Mouse (Mus musculus): Measurements from ENCODE around the gene Srd5a1. TPM values are rescaled to one million over a fixed set of nuclear protein-coding genes. Genes with fewer than 3 reads are reported as not detected.

The Srd5a1 gene
- polyA plus RNA-seq, 1 experiment, result 3.6 TPM

DNA sequence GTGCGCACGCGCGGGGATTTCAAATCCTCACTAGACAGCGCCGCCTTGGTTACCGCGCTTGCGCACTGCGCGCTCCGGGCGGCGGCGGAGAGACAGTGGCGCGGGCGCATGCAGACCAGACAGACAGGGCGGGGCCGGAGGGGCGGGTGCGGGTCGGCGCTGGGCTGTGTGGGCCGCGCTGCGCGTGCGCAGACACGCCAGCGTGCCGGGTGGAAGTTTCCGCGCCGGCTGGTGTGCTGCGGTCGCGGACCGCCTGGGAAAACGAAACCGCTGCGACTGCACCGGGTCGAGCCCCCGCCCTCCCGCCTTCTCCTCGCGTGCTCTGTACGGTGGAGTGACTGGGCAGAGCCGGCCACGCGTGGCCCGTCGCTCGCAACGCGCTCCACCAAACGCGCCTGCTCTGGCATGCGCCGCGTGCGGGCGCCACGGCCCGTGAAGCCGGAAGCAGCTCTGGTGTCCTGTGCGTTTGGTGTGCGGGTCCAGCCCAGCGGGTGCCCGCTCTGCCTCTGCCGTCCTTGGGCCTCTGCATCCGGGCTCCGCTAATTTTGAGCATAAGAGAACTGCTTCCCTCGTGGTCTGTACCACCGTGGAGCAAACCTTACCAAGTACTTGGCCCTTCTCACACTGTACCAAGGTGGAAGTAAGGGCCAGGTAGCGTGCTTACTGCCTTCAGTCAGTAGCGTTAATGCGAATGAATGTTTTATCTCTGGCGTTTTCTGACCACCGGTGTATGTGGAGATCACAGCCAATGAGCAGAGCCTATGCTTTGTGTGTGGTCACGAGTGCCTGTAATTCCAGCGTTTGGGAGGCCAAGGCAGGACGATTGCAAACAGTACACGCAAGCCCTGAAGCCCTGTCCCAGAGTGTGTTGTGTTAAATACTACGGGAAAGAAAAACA is 76.3 kb downstream of the Srd5a1 start:
- Histone ChIP-seq H3K27ac (ENCODE audit: insufficient read depth, low read depth, low read length) (peak overlapping the region; percentile 76), H3K4me1 (ENCODE audit: control insufficient read depth, insufficient read depth, low read length) (peaks cover 28% of the 10 kb centered on the region), H3K4me3 (ENCODE audit: insufficient read depth, low read length) (peak overlapping the region; percentile 96)
- no peak; the same call in 1 of the 2 replicates for TF ChIP-seq POLR2A (IDR thresholded peaks at IDR 0.05; ENCODE audit: borderline replicate concordance, low read depth, low read length)
- TF ChIP-seq CTCF (IDR thresholded peaks at IDR 0.05; ENCODE audit: low read depth, low read length), result no peak

DNA sequence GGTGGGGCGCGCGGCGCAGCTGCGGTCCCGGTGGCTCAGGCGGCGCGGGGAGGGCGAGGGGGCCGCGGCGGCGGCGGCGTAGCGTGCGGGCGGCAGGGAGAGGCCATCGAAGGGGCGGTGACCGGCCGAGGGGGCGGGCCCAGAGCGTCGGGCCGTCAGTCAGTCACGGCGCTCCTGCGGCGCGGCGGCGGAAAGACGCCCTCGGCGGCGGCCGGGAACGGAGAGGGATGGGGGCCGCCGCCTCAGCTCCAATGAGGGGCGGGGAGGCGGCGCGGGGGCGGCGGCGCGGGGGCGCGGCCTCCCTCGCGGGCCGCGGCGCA is 76.9 kb downstream of the Srd5a1 start, which contains the start of gene Tent4a:
TSS of gene Tent4a (minus strand) at position 284 of the 320 bp plus-strand sequence.
- H3K4me1 ChIP-seq (ENCODE audit: control insufficient read depth, insufficient read depth, low read length), result peaks cover 28% of the 10 kb centered on the region
- peak within 1 kb of the TSS; percentile 76 for H3K27ac ChIP-seq (ENCODE audit: insufficient read depth, low read depth, low read length)
- TF ChIP-seq POLR2A (IDR thresholded peaks at IDR 0.05; ENCODE audit: borderline replicate concordance, low read depth, low read length) (no peak), CTCF (IDR thresholded peaks at IDR 0.05; ENCODE audit: low read depth, low read length) (no peak)
- H3K4me3 ChIP-seq (ENCODE audit: insufficient read depth, low read length), result peak within 1 kb of the TSS; percentile 96

DNA sequence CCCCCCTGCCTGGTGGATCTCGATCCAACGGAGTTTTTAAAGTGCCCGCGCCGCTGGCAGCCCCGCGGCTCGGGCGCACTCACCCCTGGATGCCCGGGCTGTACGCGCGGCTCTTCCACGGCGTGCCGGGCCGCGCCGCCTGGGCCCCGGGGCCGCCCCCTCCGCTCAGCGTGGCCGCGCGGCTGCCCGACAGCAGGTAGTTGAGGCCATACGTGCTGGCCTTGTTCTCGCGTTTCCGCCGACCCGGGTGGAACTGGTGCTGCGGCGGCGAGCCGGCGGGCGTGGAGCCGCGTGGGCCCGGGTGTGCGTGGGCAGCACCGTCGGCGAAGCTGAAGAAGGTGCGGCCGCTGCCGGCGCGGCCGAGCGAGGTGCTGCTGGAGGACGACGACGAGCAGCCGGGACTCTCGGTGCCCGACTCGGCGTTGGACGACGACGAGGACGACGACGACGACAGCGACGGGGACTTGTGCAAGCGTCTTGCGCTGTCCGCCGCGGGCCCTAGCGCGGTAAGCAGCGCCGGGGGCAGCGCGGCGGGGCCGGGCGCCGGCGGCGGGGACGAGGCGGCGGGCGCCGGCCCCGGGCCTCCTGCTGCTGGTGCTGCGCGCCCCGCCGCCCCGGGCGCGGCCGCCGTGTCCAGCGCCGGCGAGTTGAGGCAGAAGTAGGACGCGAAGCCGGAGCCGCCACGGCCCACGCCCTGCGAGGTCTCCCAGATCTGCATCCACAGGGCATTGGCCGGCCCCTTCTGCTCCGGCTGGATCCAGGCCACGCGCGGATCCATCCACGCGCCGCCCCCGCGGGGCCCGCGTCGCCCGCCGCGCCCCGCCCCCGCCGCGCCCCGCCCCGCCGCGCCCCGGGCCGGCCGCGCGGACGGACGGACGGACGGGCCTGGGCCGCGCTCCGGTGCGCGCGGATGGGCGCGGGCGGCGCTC is 77.6 kb downstream of the Srd5a1 start, which contains the start of gene Nsun2:
TSS of gene Nsun2 (plus strand) at position 342 of the 929 bp plus-strand sequence.
- H3K4me3 ChIP-seq (ENCODE audit: insufficient read depth, low read length), result peak within 1 kb of the TSS; percentile 89
- H3K27ac ChIP-seq (ENCODE audit: insufficient read depth, low read depth, low read length), result peak within 1 kb of the TSS; percentile 58
- peaks cover 27% of the 10 kb centered on the region for H3K4me1 ChIP-seq (ENCODE audit: control insufficient read depth, insufficient read depth, low read length)
- no peak for TF ChIP-seq CTCF (IDR thresholded peaks at IDR 0.05; ENCODE audit: low read depth, low read length)
- TF ChIP-seq POLR2A (IDR thresholded peaks at IDR 0.05; ENCODE audit: borderline replicate concordance, low read depth, low read length), result no peak

DNA sequence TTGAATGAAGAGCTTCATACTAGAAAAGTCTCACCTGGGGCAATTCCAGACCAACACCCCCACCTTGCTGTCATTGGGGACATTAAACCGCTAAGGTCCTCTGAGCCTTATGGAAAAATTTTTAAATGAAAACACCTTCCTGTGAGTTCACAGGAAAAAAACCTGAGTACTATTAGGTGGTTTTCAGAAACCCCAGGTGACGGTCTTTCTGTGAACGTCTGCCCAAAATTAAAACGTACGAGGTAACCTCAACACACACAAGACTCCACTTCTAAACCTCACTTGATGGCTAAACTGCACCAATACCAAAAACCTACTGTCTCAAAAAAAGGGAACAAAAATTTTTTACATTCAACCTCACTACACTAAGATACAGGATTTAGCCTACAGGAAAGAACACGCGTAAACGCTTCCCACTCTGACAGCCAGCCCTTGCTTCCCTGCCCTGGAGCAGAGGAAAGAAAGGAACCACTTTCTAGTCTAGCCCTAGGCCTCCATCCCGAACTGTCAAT is 78.3 kb downstream of the Srd5a1 start:
- Histone ChIP-seq H3K4me3 (ENCODE audit: insufficient read depth, low read length) (peak overlapping the region; percentile 89), H3K27ac (ENCODE audit: insufficient read depth, low read depth, low read length) (peak overlapping the region; percentile 58), H3K4me1 (ENCODE audit: control insufficient read depth, insufficient read depth, low read length) (peaks cover 29% of the 10 kb centered on the region)
- no peak for TF ChIP-seq POLR2A (IDR thresholded peaks at IDR 0.05; ENCODE audit: borderline replicate concordance, low read depth, low read length)
- TF ChIP-seq CTCF (IDR thresholded peaks at IDR 0.05; ENCODE audit: low read depth, low read length), result no peak

DNA sequence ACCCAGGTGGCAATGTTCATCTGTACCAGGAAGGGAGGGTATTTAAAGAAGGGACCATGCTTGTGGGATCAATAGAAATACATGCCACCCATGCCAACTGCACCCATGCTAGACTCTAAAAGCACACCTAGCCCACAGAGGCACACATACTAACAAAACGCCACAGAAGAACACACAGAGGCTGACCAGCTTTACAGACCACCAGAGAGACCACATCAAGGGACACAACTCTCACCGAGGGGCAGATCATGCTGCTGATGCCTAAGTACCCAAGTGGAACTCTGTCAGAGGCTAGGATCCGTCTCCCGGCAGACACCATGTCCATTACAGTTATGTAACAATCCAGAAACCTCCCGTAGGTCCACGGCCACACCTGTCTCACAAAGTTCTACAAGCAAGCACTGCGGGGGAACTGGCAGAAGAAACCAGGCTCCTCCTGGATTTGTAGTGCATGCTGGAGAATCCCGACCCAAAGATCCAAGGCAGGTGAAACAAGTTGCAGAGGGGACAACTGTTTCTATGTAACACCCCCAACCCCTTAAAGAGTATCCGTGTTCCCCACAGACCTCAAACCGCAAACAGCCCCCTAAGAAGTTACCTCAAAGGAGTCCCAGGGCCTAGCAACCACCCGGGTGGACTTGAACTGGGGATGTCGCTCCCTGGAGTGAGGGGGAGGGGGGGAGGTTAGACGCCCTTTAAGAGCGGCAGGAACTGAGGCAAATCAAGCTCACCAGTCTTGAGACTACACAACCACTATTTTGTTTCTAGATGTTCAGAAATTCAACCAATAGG is 78.9 kb downstream of the Srd5a1 start:
- Histone ChIP-seq H3K4me1 (ENCODE audit: control insufficient read depth, insufficient read depth, low read length) (peaks cover 30% of the 10 kb centered on the region), H3K27ac (ENCODE audit: insufficient read depth, low read depth, low read length) (no peak overlapping the region)
- TF ChIP-seq POLR2A (IDR thresholded peaks at IDR 0.05; ENCODE audit: borderline replicate concordance, low read depth, low read length) (no peak), CTCF (IDR thresholded peaks at IDR 0.05; ENCODE audit: low read depth, low read length) (no peak)

DNA sequence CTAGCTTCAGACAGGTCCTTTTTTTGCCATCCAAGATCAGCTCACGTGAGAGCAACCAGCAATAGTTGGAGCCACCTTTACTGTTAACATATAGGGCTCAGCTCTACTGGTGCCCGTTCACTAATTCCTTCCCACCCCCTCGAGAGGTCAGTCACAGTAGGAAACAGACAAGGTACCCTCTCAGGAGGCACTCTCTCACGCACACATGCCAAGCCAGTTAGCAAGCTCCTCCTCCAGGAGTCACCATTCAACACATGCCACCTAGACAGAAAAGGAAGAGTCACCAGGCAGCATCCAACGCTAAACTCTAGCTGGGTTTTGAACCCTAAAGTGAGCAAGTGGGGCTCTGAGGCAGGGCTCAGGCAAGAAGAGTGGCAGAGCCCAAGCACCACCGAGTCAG is 79.8 kb downstream of the Srd5a1 start:
- Histone ChIP-seq H3K27ac (ENCODE audit: insufficient read depth, low read depth, low read length) (no peak overlapping the region), H3K4me1 (ENCODE audit: control insufficient read depth, insufficient read depth, low read length) (peaks cover 36% of the 10 kb centered on the region), H3K4me3 (ENCODE audit: insufficient read depth, low read length) (peak overlapping the region; percentile 89)
- TF ChIP-seq CTCF (IDR thresholded peaks at IDR 0.05; ENCODE audit: low read depth, low read length), result no peak
- TF ChIP-seq POLR2A (IDR thresholded peaks at IDR 0.05; ENCODE audit: borderline replicate concordance, low read depth, low read length), result no peak

More for the DNA sequence above, 78.9 kb downstream of the Srd5a1 start:
- H3K4me3 ChIP-seq (ENCODE audit: insufficient read depth, low read length), result peak overlapping the region; percentile 89

DNA sequence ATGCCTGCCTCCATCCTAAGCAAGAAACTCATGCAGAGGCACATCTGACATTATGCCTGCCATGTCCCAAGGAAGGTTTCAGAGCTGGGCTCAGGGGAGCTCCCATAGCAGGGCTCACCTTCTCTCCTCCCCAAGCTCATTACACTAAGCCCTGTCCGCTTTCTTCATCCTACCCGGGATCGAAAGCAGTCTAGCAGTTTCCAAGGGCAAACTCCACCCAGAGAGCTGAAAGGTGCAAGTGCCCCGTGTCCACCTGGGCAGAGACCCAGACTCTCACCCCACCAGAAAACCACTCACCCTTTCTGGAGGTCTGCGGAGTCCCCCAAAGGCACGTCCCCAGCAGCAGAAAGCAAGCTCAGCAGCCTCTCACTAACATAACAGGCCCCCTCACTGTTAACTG is 80.3 kb downstream of the Srd5a1 start:
- H3K27ac ChIP-seq (ENCODE audit: insufficient read depth, low read depth, low read length), result no peak overlapping the region
- no peak overlapping the region for H3K4me3 ChIP-seq (ENCODE audit: insufficient read depth, low read length)
- TF ChIP-seq POLR2A (IDR thresholded peaks at IDR 0.05; ENCODE audit: borderline replicate concordance, low read depth, low read length), result no peak
- no peak for TF ChIP-seq CTCF (IDR thresholded peaks at IDR 0.05; ENCODE audit: low read depth, low read length)
- H3K4me1 ChIP-seq (ENCODE audit: control insufficient read depth, insufficient read depth, low read length), result peaks cover 38% of the 10 kb centered on the region

DNA sequence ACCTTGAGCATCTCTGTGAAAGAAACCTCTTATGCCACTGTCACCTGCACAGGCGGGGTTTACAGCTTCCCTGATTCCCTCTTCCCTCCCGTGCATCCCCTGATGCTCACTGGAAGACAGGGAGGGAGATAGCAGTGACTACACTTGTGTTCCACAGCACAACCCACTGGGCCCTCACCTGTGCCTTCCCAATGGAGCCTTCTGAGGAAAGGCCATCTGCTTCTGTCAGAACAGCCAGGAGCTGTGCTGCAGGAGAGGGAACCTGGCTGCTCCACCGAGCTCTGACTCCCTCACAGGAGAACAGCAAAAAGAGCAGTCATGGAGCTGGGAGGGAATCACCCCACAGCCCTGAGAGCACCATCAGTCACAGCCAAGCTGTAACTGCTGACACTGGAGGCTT is 81.1 kb downstream of the Srd5a1 start:
- H3K4me1 ChIP-seq (ENCODE audit: control insufficient read depth, insufficient read depth, low read length), result peaks cover 39% of the 10 kb centered on the region
- TF ChIP-seq POLR2A (IDR thresholded peaks at IDR 0.05; ENCODE audit: borderline replicate concordance, low read depth, low read length) (no peak), CTCF (IDR thresholded peaks at IDR 0.05; ENCODE audit: low read depth, low read length) (no peak)
- H3K4me3 ChIP-seq (ENCODE audit: insufficient read depth, low read length), result no peak overlapping the region

DNA sequence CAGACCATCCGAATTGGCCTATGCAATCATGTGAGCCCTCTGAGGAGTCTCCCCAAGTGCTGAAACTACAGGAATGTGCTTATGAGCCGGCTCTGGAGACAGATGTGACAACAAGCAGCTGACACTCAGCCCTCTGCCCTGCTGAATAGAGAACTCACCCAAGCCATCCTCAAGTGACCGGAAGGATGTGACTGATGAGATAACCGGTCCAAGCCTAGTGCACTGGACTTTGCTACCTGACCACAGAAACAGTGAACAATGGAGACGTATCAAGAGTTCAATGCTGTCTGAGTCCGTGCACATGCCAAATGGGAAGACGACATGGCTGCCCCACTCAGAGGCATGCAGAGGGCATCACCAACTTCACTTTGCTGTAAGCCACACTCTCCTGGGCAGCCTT is 82.7 kb downstream of the Srd5a1 start:
- H3K4me3 ChIP-seq (ENCODE audit: insufficient read depth, low read length), result no peak overlapping the region
- H3K4me1 ChIP-seq (ENCODE audit: control insufficient read depth, insufficient read depth, low read length), result peaks cover 42% of the 10 kb centered on the region
- no peak for TF ChIP-seq CTCF (IDR thresholded peaks at IDR 0.05; ENCODE audit: low read depth, low read length)

More for the DNA sequence above, 81.1 kb downstream of the Srd5a1 start:
- no peak overlapping the region for H3K27ac ChIP-seq (ENCODE audit: insufficient read depth, low read depth, low read length)

More for the DNA sequence above, 82.7 kb downstream of the Srd5a1 start:
- H3K27ac ChIP-seq (ENCODE audit: insufficient read depth, low read depth, low read length), result no peak overlapping the region

All from bone marrow macrophage, adult 2 months (primary cell).